Mouse (Mus musculus): ENCODE data around the gene Tgfb1. TPM values are rescaled to one million over a fixed set of nuclear protein-coding genes. Genes with fewer than 3 reads are reported as not detected.
A peak's percentile ranks its signal among the peaks of the same experiment; 100 is the strongest.
"Not testable (repeated sequence)": the region's sequence is repeated elsewhere in the genome, so short reads cannot be mapped to it uniquely, and the experiment has no call there.

Gene Tgfb1
- polyA plus RNA-seq, 1 experiment from 2014 or later, result 3.8 TPM

DNA sequence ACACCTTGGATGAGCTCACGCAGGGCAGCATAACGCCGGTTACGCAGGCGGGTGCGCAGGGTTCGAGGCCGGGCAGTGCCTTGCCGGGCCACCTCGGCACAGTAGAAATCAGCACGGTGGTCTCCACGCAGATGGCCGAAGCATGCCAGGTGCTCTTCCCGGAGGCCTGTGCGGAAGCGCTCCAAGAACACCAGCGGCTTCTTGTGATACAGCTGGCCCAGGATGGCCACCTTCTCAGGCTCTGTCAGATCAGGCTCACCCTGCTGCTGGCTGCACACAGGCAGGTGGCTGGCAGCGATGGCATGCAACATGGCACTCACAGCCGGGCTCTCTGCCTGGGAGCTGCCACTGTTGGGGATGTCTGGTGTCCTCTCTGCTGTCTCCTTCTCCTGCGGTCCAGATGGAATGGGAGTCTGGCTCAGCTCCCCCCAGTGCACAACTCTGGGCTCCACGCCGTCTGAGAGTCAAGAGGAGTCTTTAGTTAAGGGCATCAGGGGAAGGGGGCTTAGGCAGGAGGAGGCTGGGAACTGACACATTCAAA, 29.0 kb downstream of the Tgfb1 start:
- WGBS, result 93% methylated on average over 22 of the region's 22 CpGs
- Histone ChIP-seq H3K36me3 (ENCODE audit: control insufficient read depth, insufficient read depth) (peaks cover 38% of the 10 kb centered on the region), H3K4me1 (ENCODE audit: control insufficient read depth, insufficient read depth, low read length) (peaks cover 35% of the 10 kb centered on the region), H3K9ac (ENCODE audit: low read length) (no peak overlapping the region), H3K9me3 (replicated peaks; ENCODE audit: control insufficient read depth, low read length) (no peaks in the 10 kb centered on the region), H3K4me3 (ENCODE audit: low read length) (no peak overlapping the region), H3K27me3 (ENCODE audit: control insufficient read depth, insufficient read depth, low read length) (no peaks in the 10 kb centered on the region), H3K27ac (ENCODE audit: low read length) (no peak overlapping the region), H3K4me2 (ENCODE audit: low read depth, low read length) (no peak overlapping the region)
- no peak for ATAC-seq (replicated peaks; ENCODE audit: extremely low read depth, insufficient read depth, low FRiP score)

GRCm38 (mm10) chr7:25717478-25717877, 30.7 kb downstream of the Tgfb1 start:
- peaks cover 18% of the 10 kb centered on the region for H3K4me1 ChIP-seq (ENCODE audit: control insufficient read depth, insufficient read depth, low read length)
- no peak for ATAC-seq (replicated peaks; ENCODE audit: extremely low read depth, insufficient read depth, low FRiP score)
- no peaks in the 10 kb centered on the region for H3K27me3 ChIP-seq (ENCODE audit: control insufficient read depth, insufficient read depth, low read length)
- no peak overlapping the region for H3K27ac ChIP-seq (ENCODE audit: low read length)
- peaks cover 44% of the 10 kb centered on the region for H3K36me3 ChIP-seq (ENCODE audit: control insufficient read depth, insufficient read depth)
- no peaks in the 10 kb centered on the region for H3K9me3 ChIP-seq (replicated peaks; ENCODE audit: control insufficient read depth, low read length)
- WGBS, result 86% methylated on average over 3 of the region's 3 CpGs
- no peak overlapping the region for H3K9ac ChIP-seq (ENCODE audit: low read length)
- H3K4me3 ChIP-seq (ENCODE audit: low read length), result no peak overlapping the region
- peak overlapping the region; percentile 76 for H3K4me2 ChIP-seq (ENCODE audit: low read depth, low read length)

DNA sequence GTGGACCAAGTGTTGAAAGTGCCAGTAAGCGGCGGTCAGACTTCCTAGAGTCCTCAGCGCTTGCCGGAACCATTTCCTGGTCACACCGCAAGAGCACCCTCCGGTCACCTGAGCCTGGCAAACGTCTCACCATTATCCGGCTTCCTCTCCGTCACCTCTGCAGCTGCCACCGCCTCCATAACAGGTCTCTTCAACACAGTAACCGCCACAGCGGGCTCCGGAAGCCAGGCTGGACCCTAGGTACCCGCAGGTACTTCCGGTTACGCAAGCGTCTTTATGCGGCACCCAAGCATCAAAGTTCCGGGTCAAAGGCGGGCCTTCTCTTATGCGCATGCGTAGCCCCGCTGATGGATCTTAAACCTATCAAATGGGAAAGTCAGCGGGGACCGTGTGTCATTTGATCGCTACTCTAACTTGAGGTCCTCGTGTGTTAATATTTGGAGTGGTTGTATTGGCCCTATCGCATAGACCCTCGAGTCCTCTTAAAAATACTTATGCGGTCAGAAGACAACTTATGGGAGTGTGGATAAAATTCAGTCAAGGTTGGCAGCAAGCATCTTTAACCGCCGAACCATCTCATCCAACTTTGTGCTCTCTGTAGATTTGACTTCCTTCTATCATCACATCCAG, 32.1 kb downstream of the Tgfb1 start, which contains the start of gene Ccdc97:
Gene Ccdc97, minus strand, starts transcription at position 301 of the 630 bp plus-strand sequence.
- WGBS, result 2% methylated on average over 32 of the region's 32 CpGs
- no peaks in the 10 kb centered on the region for H3K9me3 ChIP-seq (replicated peaks; ENCODE audit: control insufficient read depth, low read length)
- peak within 1 kb of the TSS; percentile 79 for H3K27ac ChIP-seq (ENCODE audit: low read length)
- no peaks in the 10 kb centered on the region for H3K27me3 ChIP-seq (ENCODE audit: control insufficient read depth, insufficient read depth, low read length)
- H3K4me1 ChIP-seq (ENCODE audit: control insufficient read depth, insufficient read depth, low read length), result peaks cover 16% of the 10 kb centered on the region
- H3K36me3 ChIP-seq (ENCODE audit: control insufficient read depth, insufficient read depth), result peaks cover 43% of the 10 kb centered on the region
- peak within 1 kb of the TSS; percentile 75 for H3K9ac ChIP-seq (ENCODE audit: low read length)
- peak within 1 kb of the TSS; percentile 66 for H3K4me3 ChIP-seq (ENCODE audit: low read length)
- peak within 1 kb of the TSS; percentile 76 for H3K4me2 ChIP-seq (ENCODE audit: low read depth, low read length)
- peak; percentile 81 for ATAC-seq (replicated peaks; ENCODE audit: extremely low read depth, insufficient read depth, low FRiP score)

- Histone ChIP-seq H3K27ac (ENCODE audit: low read length) (no peak overlapping the region; the same call in 1 of the 2 replicates), H3K27me3 (ENCODE audit: control insufficient read depth, insufficient read depth, low read length) (no peaks in the 10 kb centered on the region), H3K4me3 (ENCODE audit: low read length) (no peak overlapping the region), H3K4me1 (ENCODE audit: control insufficient read depth, insufficient read depth, low read length) (peaks cover 16% of the 10 kb centered on the region), H3K9me3 (replicated peaks; ENCODE audit: control insufficient read depth, low read length) (no peaks in the 10 kb centered on the region), H3K9ac (ENCODE audit: low read length) (no peak overlapping the region), H3K4me2 (ENCODE audit: low read depth, low read length) (no peak overlapping the region), H3K36me3 (ENCODE audit: control insufficient read depth, insufficient read depth) (peaks cover 43% of the 10 kb centered on the region)
- WGBS, result 58% methylated on average over 10 of the region's 10 CpGs
- no peak for ATAC-seq (replicated peaks; ENCODE audit: extremely low read depth, insufficient read depth, low FRiP score)
These were observed 33.2 kb downstream of the Tgfb1 start for GRCm38 (mm10) chr7:25719761-25720610.

GRCm38 (mm10) chr7:25720760-25721159, 34.0 kb downstream of the Tgfb1 start:
- H3K36me3 ChIP-seq (ENCODE audit: control insufficient read depth, insufficient read depth), result peaks cover 43% of the 10 kb centered on the region

GRCm38 (mm10) chr7:25721776-25722175, 35.0 kb downstream of the Tgfb1 start:
- not testable (repeated sequence) for H3K4me3 ChIP-seq (ENCODE audit: low read length); H3K9me3 ChIP-seq (replicated peaks; ENCODE audit: control insufficient read depth, low read length); ATAC-seq (replicated peaks; ENCODE audit: extremely low read depth, insufficient read depth, low FRiP score); H3K9ac ChIP-seq (ENCODE audit: low read length); H3K27ac ChIP-seq (ENCODE audit: low read length); H3K27me3 ChIP-seq (ENCODE audit: control insufficient read depth, insufficient read depth, low read length); H3K4me2 ChIP-seq (ENCODE audit: low read depth, low read length)
- Histone ChIP-seq H3K36me3 (ENCODE audit: control insufficient read depth, insufficient read depth) (peaks cover 49% of the 10 kb centered on the region), H3K4me1 (ENCODE audit: control insufficient read depth, insufficient read depth, low read length) (peaks cover 16% of the 10 kb centered on the region)

More at GRCm38 (mm10) chr7:25720760-25721159, 34.0 kb downstream of the Tgfb1 start:
- no peak overlapping the region for H3K4me2 ChIP-seq (ENCODE audit: low read depth, low read length)
- WGBS, result 89% methylated on average over 5 of the region's 5 CpGs
- H3K4me3 ChIP-seq (ENCODE audit: low read length), result no peak overlapping the region
- H3K9me3 ChIP-seq (replicated peaks; ENCODE audit: control insufficient read depth, low read length), result no peaks in the 10 kb centered on the region
- no peak overlapping the region for H3K27ac ChIP-seq (ENCODE audit: low read length)
- H3K27me3 ChIP-seq (ENCODE audit: control insufficient read depth, insufficient read depth, low read length), result no peaks in the 10 kb centered on the region
- H3K4me1 ChIP-seq (ENCODE audit: control insufficient read depth, insufficient read depth, low read length), result peaks cover 16% of the 10 kb centered on the region
- no peak overlapping the region for H3K9ac ChIP-seq (ENCODE audit: low read length)
- ATAC-seq (replicated peaks; ENCODE audit: extremely low read depth, insufficient read depth, low FRiP score), result no peak

DNA sequence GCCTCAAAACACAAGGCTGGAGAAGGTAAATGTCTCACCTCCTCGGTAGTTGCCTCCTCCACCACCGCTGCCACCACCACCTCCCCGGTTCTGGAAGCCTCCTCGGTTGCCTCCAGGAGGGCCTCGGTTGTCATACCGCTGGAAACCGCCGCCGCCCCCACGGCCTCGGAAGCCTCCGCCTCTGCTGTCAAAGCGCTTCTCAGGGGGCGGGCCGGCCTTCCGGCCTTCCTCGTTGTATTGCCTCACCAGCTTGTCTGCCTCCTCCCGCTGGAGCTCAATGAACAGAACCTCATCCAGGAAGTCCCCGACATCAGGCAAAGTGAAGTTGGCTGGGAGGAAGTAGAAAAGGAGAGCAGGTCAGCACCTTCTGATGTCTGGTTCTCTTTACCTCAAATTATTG, 39.1 kb downstream of the Tgfb1 start:
- no peak overlapping the region for H3K4me3 ChIP-seq (ENCODE audit: low read length)
- no peak overlapping the region for H3K27ac ChIP-seq (ENCODE audit: low read length)
- no peak overlapping the region for H3K9ac ChIP-seq (ENCODE audit: low read length)
- WGBS, result 83% methylated on average over 19 of the region's 19 CpGs
- H3K27me3 ChIP-seq (ENCODE audit: control insufficient read depth, insufficient read depth, low read length), result no peaks in the 10 kb centered on the region
- H3K4me2 ChIP-seq (ENCODE audit: low read depth, low read length), result no peak overlapping the region
- no peaks in the 10 kb centered on the region for H3K9me3 ChIP-seq (replicated peaks; ENCODE audit: control insufficient read depth, low read length)
- no peaks in the 10 kb centered on the region for H3K4me1 ChIP-seq (ENCODE audit: control insufficient read depth, insufficient read depth, low read length)
- peaks cover 80% of the 10 kb centered on the region for H3K36me3 ChIP-seq (ENCODE audit: control insufficient read depth, insufficient read depth)
- no peak for ATAC-seq (replicated peaks; ENCODE audit: extremely low read depth, insufficient read depth, low FRiP score)

- H3K36me3 ChIP-seq (ENCODE audit: control insufficient read depth, insufficient read depth), result peaks cover 83% of the 10 kb centered on the region
- H3K27me3 ChIP-seq (ENCODE audit: control insufficient read depth, insufficient read depth, low read length), result no peaks in the 10 kb centered on the region
- H3K4me3 ChIP-seq (ENCODE audit: low read length), result no peak overlapping the region
- H3K4me2 ChIP-seq (ENCODE audit: low read depth, low read length), result no peak overlapping the region
- H3K9ac ChIP-seq (ENCODE audit: low read length), result no peak overlapping the region
- no peaks in the 10 kb centered on the region for H3K4me1 ChIP-seq (ENCODE audit: control insufficient read depth, insufficient read depth, low read length)
- WGBS, result 94% methylated on average over 5 of the region's 5 CpGs
- H3K27ac ChIP-seq (ENCODE audit: low read length), result no peak overlapping the region
- no peaks in the 10 kb centered on the region for H3K9me3 ChIP-seq (replicated peaks; ENCODE audit: control insufficient read depth, low read length)
- ATAC-seq (replicated peaks; ENCODE audit: extremely low read depth, insufficient read depth, low FRiP score), result no peak
These were observed 41.0 kb downstream of the Tgfb1 start for GRCm38 (mm10) chr7:25727800-25728199.

GRCm38 (mm10) chr7:25729396-25729795, 42.6 kb downstream of the Tgfb1 start:
- no peak overlapping the region for H3K27ac ChIP-seq (ENCODE audit: low read length)
- peaks cover 79% of the 10 kb centered on the region for H3K36me3 ChIP-seq (ENCODE audit: control insufficient read depth, insufficient read depth)
- H3K9me3 ChIP-seq (replicated peaks; ENCODE audit: control insufficient read depth, low read length), result no peaks in the 10 kb centered on the region
- H3K4me3 ChIP-seq (ENCODE audit: low read length), result no peak overlapping the region
- H3K4me1 ChIP-seq (ENCODE audit: control insufficient read depth, insufficient read depth, low read length), result no peaks in the 10 kb centered on the region
- 34% methylated on average over 2 of the region's 2 CpGs for WGBS
- no peak overlapping the region for H3K9ac ChIP-seq (ENCODE audit: low read length)
- no peaks in the 10 kb centered on the region for H3K27me3 ChIP-seq (ENCODE audit: control insufficient read depth, insufficient read depth, low read length)
- peak; percentile 55 for ATAC-seq (replicated peaks; ENCODE audit: extremely low read depth, insufficient read depth, low FRiP score)
- H3K4me2 ChIP-seq (ENCODE audit: low read depth, low read length), result no peak overlapping the region

Data from heart, embryonic 16.5 days (tissue).